Mouse (Mus musculus) cortical plate, adult 2 months (tissue): ENCODE measurements around the gene Gse1. TPM values are rescaled to one million over a fixed set of nuclear protein-coding genes. Genes with fewer than 3 reads are reported as not detected.
"Not testable (repeated sequence)": the region's sequence is repeated elsewhere in the genome, so short reads cannot be mapped to it uniquely, and the experiment has no call there.

Source experiments
- H3K27ac ChIP-seq: fragments of 200-500 bp; 2 replicates; pipeline ENCODE4 v1.5.1; 2012; ENCODE audit warnings: low read length, control low read depth, inconsistent platforms; ENCODE audit not compliant: insufficient read depth
- H3K4me1 ChIP-seq: fragments of 200-500 bp; 2 replicates; pipeline ENCODE4 v1.6.1; 2011; ENCODE audit warnings: low read length; ENCODE audit not compliant: control insufficient read depth, insufficient read depth
- H3K4me3 ChIP-seq: fragments of 200-500 bp; 2 replicates; pipeline ENCODE4 v1.5.1; 2011; ENCODE audit warnings: mild to moderate bottlenecking, low read length, control low read depth; ENCODE audit not compliant: insufficient read depth
- CTCF ChIP-seq: fragments of 200-500 bp; IDR thresholded peaks from 2 replicates; pipeline ENCODE4 v1.5.1; 2011; ENCODE audit warnings: mild to moderate bottlenecking, control low read depth, low read length; ENCODE audit not compliant: insufficient read depth; ENCODE audit errors: extremely low read depth
- POLR2A ChIP-seq: fragments of 200-500 bp; IDR thresholded peaks from 2 replicates; pipeline ENCODE4 v1.6.1; 2011; ENCODE audit warnings: mild to moderate bottlenecking, low read length, control low read depth; ENCODE audit not compliant: insufficient read depth; ENCODE audit errors: extremely low read depth
- polyA plus RNA-seq: library from polyadenylated mRNA; depleted of rRNA; stranded (reverse); fragments of >200 nt; gene quantifications from 2 replicates; pipeline ENCODE4 v1.2.3, GENCODE M21; 2012

The Gse1 gene
- polyA plus RNA-seq, 1 experiment, result 41.0 TPM

GRCm38 (mm10) chr8:120324555-120324954 is 96.3 kb downstream of the Gse1 start:
- H3K4me3 ChIP-seq, result no peak overlapping the region
- H3K4me1 ChIP-seq, result peaks cover 5% of the 10 kb centered on the region
- H3K27ac ChIP-seq, result 0 out of 2 replicates have a peak overlapping the region, but pooled peaks have one; percentile 14
- no peak for TF ChIP-seq POLR2A
- TF ChIP-seq CTCF, result no peak

GRCm38 (mm10) chr8:120325172-120325767 is 97.0 kb downstream of the Gse1 start:
- H3K27ac ChIP-seq, result 0 out of 2 replicates have a peak overlapping the region, but pooled peaks have one; percentile 14
- TF ChIP-seq POLR2A (no peak), CTCF (no peak)
- no peak overlapping the region for H3K4me3 ChIP-seq
- H3K4me1 ChIP-seq, result peaks cover 5% of the 10 kb centered on the region

GRCm38 (mm10) chr8:120327131-120327554 is 98.9 kb downstream of the Gse1 start:
- Histone ChIP-seq H3K4me3 (no peak overlapping the region), H3K4me1 (peaks cover 5% of the 10 kb centered on the region), H3K27ac (no peak overlapping the region)
- TF ChIP-seq POLR2A (no peak), CTCF (peak; percentile 22; the same call in 1 of the 2 replicates)

GRCm38 (mm10) chr8:120328361-120329022 is 100.2 kb downstream of the Gse1 start:
- TF ChIP-seq POLR2A (no peak), CTCF (no peak)
- Histone ChIP-seq H3K4me3 (no peak overlapping the region), H3K4me1 (peaks cover 3% of the 10 kb centered on the region), H3K27ac (no peak overlapping the region)

GRCm38 (mm10) chr8:120329030-120329748 is 100.9 kb downstream of the Gse1 start:
- TF ChIP-seq CTCF (no peak), POLR2A (no peak)
- no peak overlapping the region for H3K27ac ChIP-seq
- H3K4me3 ChIP-seq, result no peak overlapping the region
- peaks cover 3% of the 10 kb centered on the region for H3K4me1 ChIP-seq

- Histone ChIP-seq H3K4me1 (peaks cover 3% of the 10 kb centered on the region), H3K4me3 (no peak overlapping the region), H3K27ac (no peak overlapping the region)
- TF ChIP-seq CTCF, result no peak
- TF ChIP-seq POLR2A, result no peak
These were observed 102.8 kb downstream of the Gse1 start for GRCm38 (mm10) chr8:120331027-120331426.

- Histone ChIP-seq H3K27ac (no peak overlapping the region), H3K4me3 (no peak overlapping the region)
- TF ChIP-seq POLR2A (no peak), CTCF (no peak)
These were observed 104.3 kb downstream of the Gse1 start for GRCm38 (mm10) chr8:120332379-120333229.

GRCm38 (mm10) chr8:120333681-120334080 is 105.4 kb downstream of the Gse1 start:
- Histone ChIP-seq H3K4me1 (peaks cover 3% of the 10 kb centered on the region), H3K4me3 (no peak overlapping the region), H3K27ac (no peak overlapping the region)
- TF ChIP-seq CTCF (no peak), POLR2A (no peak)

More at GRCm38 (mm10) chr8:120332379-120333229, 104.3 kb downstream of the Gse1 start:
- H3K4me1 ChIP-seq, result peaks cover 3% of the 10 kb centered on the region

- H3K4me1 ChIP-seq, H3K27ac ChIP-seq: not testable (repeated sequence)
These were observed 106.0 kb downstream of the Gse1 start for GRCm38 (mm10) chr8:120334261-120334660.

GRCm38 (mm10) chr8:120334878-120335261 is 106.6 kb downstream of the Gse1 start:
- Histone ChIP-seq H3K4me1 (no peaks in the 10 kb centered on the region), H3K27ac (no peak overlapping the region), H3K4me3 (no peak overlapping the region)
- TF ChIP-seq CTCF (no peak), POLR2A (no peak)

More at GRCm38 (mm10) chr8:120334261-120334660, 106.0 kb downstream of the Gse1 start:
- not testable (repeated sequence) for H3K4me3 ChIP-seq
